10 mouse cellular contexts compared by ENCODE assay signal in genomic region chr11:46214368-46215230, GRCm38 (mm10). TPM values are rescaled to one million over a fixed set of nuclear protein-coding genes. Genes with fewer than 3 reads are reported as not detected.
DNase-seq lines count a peak whose midpoint lies in the region; ATAC-seq lines count a peak whose summit lies in the region.
"Had no signal": no experiment of that assay in that cellular context is flagged by ENCODE, and none has a peak within 500 bp of the region (broad histone marks: within the 10 kb centered on the region; RNA-seq: fewer than 3 reads in every experiment).

No protein-coding gene starts in this region.

- H3K9ac ChIP-seq in embryonic facial prominence, embryonic 14.5 days (ENCODE audit: low read depth, low read length) = no peak overlapping the region
- H3K9ac ChIP-seq in hindbrain, embryonic 13.5 days = no peak overlapping the region
- H3K9ac ChIP-seq in neural tube, embryonic 11.5 days (ENCODE audit: low read length) = no peak overlapping the region

- no peak overlapping the region for H3K4me3 ChIP-seq in embryonic facial prominence, embryonic 14.5 days (ENCODE audit: low read depth, low read length)
- H3K4me3 ChIP-seq in hindbrain, embryonic 13.5 days = no peak overlapping the region
- H3K4me3 ChIP-seq in neural tube, embryonic 11.5 days (ENCODE audit: low read depth, low read length) = no peak overlapping the region

- H3K36me3 ChIP-seq in embryonic facial prominence, embryonic 14.5 days (ENCODE audit: control insufficient read depth, insufficient read depth, low read length) = no peaks in the 10 kb centered on the region
- peaks cover 13% of the 10 kb centered on the region for H3K36me3 ChIP-seq in hindbrain, embryonic 13.5 days
- no peaks in the 10 kb centered on the region for H3K36me3 ChIP-seq in neural tube, embryonic 11.5 days (ENCODE audit: control insufficient read depth, insufficient read depth, low read length)

- H3K9me3 ChIP-seq in embryonic facial prominence, embryonic 14.5 days (ENCODE audit: control insufficient read depth, low read length) = peaks cover 4% of the 10 kb centered on the region; the same call in 1 of the 2 replicates
- no peaks in the 10 kb centered on the region for H3K9me3 ChIP-seq in hindbrain, embryonic 13.5 days
- H3K9me3 ChIP-seq in neural tube, embryonic 11.5 days (ENCODE audit: control insufficient read depth, low read length) = no peaks in the 10 kb centered on the region

- 48% methylated on average over 14 of the region's 14 CpGs for whole genome bisulfite sequencing in embryonic facial prominence, embryonic 14.5 days
- WGBS in hindbrain, embryonic 13.5 days = 78% methylated on average over 14 of the region's 14 CpGs
- WGBS in neural tube, embryonic 11.5 days = 63% methylated on average over 14 of the region's 14 CpGs

- H3K4me1 ChIP-seq in embryonic facial prominence, embryonic 14.5 days (ENCODE audit: control insufficient read depth, insufficient read depth, low read length) = peaks cover 20% of the 10 kb centered on the region
- H3K4me1 ChIP-seq in hindbrain, embryonic 13.5 days (replicated peaks) = peaks cover 44% of the 10 kb centered on the region
- H3K4me1 ChIP-seq in neural tube, embryonic 11.5 days (ENCODE audit: control insufficient read depth, insufficient read depth, low read length) = peaks cover 21% of the 10 kb centered on the region

- ATAC-seq in embryonic facial prominence, embryonic 14.5 days (ENCODE audit: low read depth) = no peak
- no peak for ATAC-seq in hindbrain, embryonic 13.5 days (ENCODE audit: low FRiP score)
- ATAC-seq in neural tube, embryonic 11.5 days (ENCODE audit: insufficient read depth, low FRiP score, low TSS enrichment) = no peak

- no peak overlapping the region for H3K4me2 ChIP-seq in embryonic facial prominence, embryonic 14.5 days (ENCODE audit: low read depth, low read length)
- H3K4me2 ChIP-seq in hindbrain, embryonic 13.5 days = no peak overlapping the region
- no peak overlapping the region for H3K4me2 ChIP-seq in neural tube, embryonic 11.5 days (ENCODE audit: low read depth)

- peak overlapping the region; percentile 84 for H3K27ac ChIP-seq in embryonic facial prominence, embryonic 14.5 days (replicated peaks; ENCODE audit: low read depth, low read length)
- H3K27ac ChIP-seq in hindbrain, embryonic 13.5 days = peak overlapping the region; percentile 49; the same call in 1 of the 2 replicates
- H3K27ac ChIP-seq in neural tube, embryonic 11.5 days (ENCODE audit: low read depth, low read length) = peak overlapping the region; percentile 21
- H3K27ac ChIP-seq: macrophage had no signal

- DNase-seq in kidney, postnatal 4 days = peak; percentile 17 to 35
- no peak for DNase-seq in kidney, adult 18-20 months
- DNase-seq in embryonic facial prominence, embryonic 14.5 days (ENCODE audit: low spot score) = peak; percentile 19
- no peak for DNase-seq in neural tube, embryonic 11.5 days (ENCODE audit: low spot score)
- DNase-seq in cerebellum, adult 8-10 months = no peak
- DNase-seq in layer of hippocampus, adult 8-10 months (ENCODE audit: low spot score in 2 of 2) = no peak
- no peak for DNase-seq in gastrocnemius, postnatal 36 days

- H3K27me3 ChIP-seq in embryonic facial prominence, embryonic 14.5 days (replicated peaks; ENCODE audit: control insufficient read depth, insufficient read depth, low read length) = no peaks in the 10 kb centered on the region
- H3K27me3 ChIP-seq in hindbrain, embryonic 13.5 days = no peaks in the 10 kb centered on the region
- H3K27me3 ChIP-seq in neural tube, embryonic 11.5 days (ENCODE audit: control insufficient read depth, insufficient read depth, low read length) = no peaks in the 10 kb centered on the region

- intact Hi-C loops in gastrocnemius, postnatal 36 days (cut with DNase I) = loop anchor here (2.0 to 5.0 kb wide), 4 partner anchors 87 to 270 kb away; partner anchors contain the start of genes Gm12166 and Lsm11

RNA-seq across cellular contexts. Expression of gene Fndc9, which starts 20.7 kb away (rescaled TPM):
- 0.20 and 0.45 TPM in 2 replicates for polyA plus RNA-seq in embryonic facial prominence, embryonic 14.5 days (2014; fragmentation: Nextera tagmentation; extraction: Ambion mirVana)
- polyA plus RNA-seq in hindbrain, embryonic 13.5 days (2015; fragmentation: Nextera tagmentation; extraction: Ambion mirVana) = 1.7 TPM in 2 replicates
- 0.50 and 0.54 TPM in 2 replicates for polyA plus RNA-seq in neural tube, embryonic 11.5 days (2014; fragmentation: Nextera tagmentation; extraction: Ambion mirVana)
- total RNA-seq in layer of hippocampus, adult 8-10 months (2022) = 1 to 10 TPM in 3 of 4 experiments, under 1 TPM in 1; 0.73 to 1.3 (median 1.2) TPM
- total RNA-seq in gastrocnemius, postnatal 36 days (2021) = not detected
- total RNA-seq: gastrocnemius, adult 8-10 months had no signal
- polyA plus RNA-seq: macrophage had no signal

RNA-seq across cellular contexts. Expression of gene Nipal4, which starts 48.3 kb away (rescaled TPM):
- polyA plus RNA-seq in embryonic facial prominence, embryonic 14.5 days (2014; fragmentation: Nextera tagmentation; extraction: Ambion mirVana) = 1.8 and 2.1 TPM in 2 replicates
- polyA plus RNA-seq in hindbrain, embryonic 13.5 days (2015; fragmentation: Nextera tagmentation; extraction: Ambion mirVana) = 0.31 and 0.62 TPM in 2 replicates
- polyA plus RNA-seq in neural tube, embryonic 11.5 days (2014; fragmentation: Nextera tagmentation; extraction: Ambion mirVana) = 0.64 and 0.69 TPM in 2 replicates
- 1 to 10 TPM; 2.1 to 2.6 (median 2.2) TPM for total RNA-seq in layer of hippocampus, adult 8-10 months (2022)
- under 1 TPM in 1 of 2 experiments, not detected in 1; 0.07 TPM for total RNA-seq in gastrocnemius, postnatal 36 days (2021)
- total RNA-seq: gastrocnemius, adult 8-10 months had no signal
- polyA plus RNA-seq: macrophage had no signal

Comparison
In these comparisons a context has a peak if more than half of its experiments do, and no peak if none do; other contexts are left out.
1. DNase-seq: peak in kidney, postnatal 4 days (2 of 2) and embryonic facial prominence, embryonic 14.5 days (single experiment); none in kidney, adult 18-20 months (single experiment), neural tube, embryonic 11.5 days (single experiment), cerebellum, adult 8-10 months (single experiment), layer of hippocampus, adult 8-10 months (0 of 2) and gastrocnemius, postnatal 36 days (0 of 2).
2. H3K27ac ChIP-seq: peak in every context shown above with its lines; median percentile 84 in embryonic facial prominence, embryonic 14.5 days; 49 in hindbrain, embryonic 13.5 days; 21 in neural tube, embryonic 11.5 days.